Mouse (Mus musculus): Measurements from ENCODE around the gene Cnpy3. TPM values are rescaled to one million over a fixed set of nuclear protein-coding genes. Genes with fewer than 3 reads are reported as not detected.
"Not testable (repeated sequence)": the region's sequence is repeated elsewhere in the genome, so short reads cannot be mapped to it uniquely, and the experiment has no call there.

Gene Cnpy3
- polyA plus RNA-seq, 1 experiment from 2014 or later, result 68.4 TPM

DNA sequence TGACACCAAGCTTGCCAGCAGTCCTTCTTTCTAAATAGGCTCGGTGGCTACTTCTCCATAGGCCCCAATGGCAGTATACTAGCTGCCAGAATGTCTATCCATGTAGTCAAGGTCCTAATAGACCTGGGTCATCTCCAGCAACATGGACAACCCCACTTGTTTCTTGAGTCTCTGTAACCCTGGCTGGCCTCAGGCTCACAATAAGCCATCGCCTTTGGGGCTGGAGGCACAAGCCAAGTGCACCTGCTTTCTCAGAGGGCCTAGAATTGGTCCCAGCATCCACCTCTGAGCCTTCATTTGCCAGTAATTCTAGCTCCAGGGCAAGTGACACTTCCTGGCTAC, 22.1 kb upstream of the Cnpy3 start:
- no peak overlapping the region; the same call in 1 of the 2 replicates for H3K27ac ChIP-seq
- WGBS, result 50% methylated on average over 2 of the region's 2 CpGs
- peak overlapping the region; percentile 87 for H3K4me3 ChIP-seq
- H3K27me3 ChIP-seq (ENCODE audit: insufficient read depth, poor library complexity, severe bottlenecking), result no peaks in the 10 kb centered on the region
- no peak for DNase-seq (ENCODE audit: low spot score)
- no peaks in the 10 kb centered on the region for H3K9me3 ChIP-seq
- peaks cover 51% of the 10 kb centered on the region for H3K36me3 ChIP-seq
- H3K4me1 ChIP-seq, result peaks cover 16% of the 10 kb centered on the region

DNA sequence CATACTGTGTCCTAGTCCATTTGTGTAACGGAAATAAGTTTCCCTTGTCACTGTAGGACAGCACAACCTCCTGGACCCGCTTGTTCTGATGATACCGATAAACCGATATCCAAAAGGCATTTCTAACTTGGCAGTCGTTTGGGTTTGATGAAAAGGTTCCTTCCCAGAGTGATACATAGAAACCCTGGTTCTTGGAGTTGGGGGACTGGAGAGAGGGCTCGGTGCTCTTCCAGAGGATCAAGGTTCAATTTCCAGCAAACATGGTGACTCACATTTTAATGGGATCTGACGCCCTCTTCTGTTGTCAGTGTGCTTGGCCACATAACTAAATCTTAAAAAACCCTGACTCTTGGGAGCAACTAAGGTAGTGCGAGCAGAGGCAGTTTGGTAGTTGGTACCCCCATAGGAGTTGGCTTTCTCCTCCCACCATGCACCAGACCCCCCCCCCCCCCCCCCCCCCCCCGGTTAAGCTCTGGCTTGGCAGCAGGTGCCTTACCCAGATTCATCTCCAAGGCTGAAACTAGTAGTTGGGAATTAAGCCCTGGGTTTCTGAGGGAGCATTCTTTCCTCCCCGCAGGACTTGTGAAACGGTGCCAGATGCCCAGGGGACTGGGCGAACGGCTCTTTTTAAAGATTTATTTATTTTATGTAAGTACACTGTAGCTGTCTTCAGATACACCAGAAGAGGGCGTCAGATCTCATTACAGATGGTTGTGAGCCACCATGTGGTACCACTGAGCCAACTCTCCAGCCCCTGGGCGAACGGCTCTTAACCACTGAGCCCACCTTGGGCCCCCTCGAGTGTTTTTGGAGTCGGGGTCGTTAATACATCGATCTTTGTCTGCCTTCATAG, 21.5 kb upstream of the Cnpy3 start:
- H3K4me3 ChIP-seq, result peak overlapping the region; percentile 87
- DNase-seq (ENCODE audit: low spot score), result no peak
- peak overlapping the region; percentile 90 for H3K27ac ChIP-seq
- WGBS, result 9% methylated on average over 19 of the region's 20 CpGs
- H3K9me3 ChIP-seq, result no peaks in the 10 kb centered on the region
- peaks cover 16% of the 10 kb centered on the region for H3K4me1 ChIP-seq
- no peaks in the 10 kb centered on the region for H3K27me3 ChIP-seq (ENCODE audit: insufficient read depth, poor library complexity, severe bottlenecking)
- H3K36me3 ChIP-seq, result peaks cover 45% of the 10 kb centered on the region

DNA sequence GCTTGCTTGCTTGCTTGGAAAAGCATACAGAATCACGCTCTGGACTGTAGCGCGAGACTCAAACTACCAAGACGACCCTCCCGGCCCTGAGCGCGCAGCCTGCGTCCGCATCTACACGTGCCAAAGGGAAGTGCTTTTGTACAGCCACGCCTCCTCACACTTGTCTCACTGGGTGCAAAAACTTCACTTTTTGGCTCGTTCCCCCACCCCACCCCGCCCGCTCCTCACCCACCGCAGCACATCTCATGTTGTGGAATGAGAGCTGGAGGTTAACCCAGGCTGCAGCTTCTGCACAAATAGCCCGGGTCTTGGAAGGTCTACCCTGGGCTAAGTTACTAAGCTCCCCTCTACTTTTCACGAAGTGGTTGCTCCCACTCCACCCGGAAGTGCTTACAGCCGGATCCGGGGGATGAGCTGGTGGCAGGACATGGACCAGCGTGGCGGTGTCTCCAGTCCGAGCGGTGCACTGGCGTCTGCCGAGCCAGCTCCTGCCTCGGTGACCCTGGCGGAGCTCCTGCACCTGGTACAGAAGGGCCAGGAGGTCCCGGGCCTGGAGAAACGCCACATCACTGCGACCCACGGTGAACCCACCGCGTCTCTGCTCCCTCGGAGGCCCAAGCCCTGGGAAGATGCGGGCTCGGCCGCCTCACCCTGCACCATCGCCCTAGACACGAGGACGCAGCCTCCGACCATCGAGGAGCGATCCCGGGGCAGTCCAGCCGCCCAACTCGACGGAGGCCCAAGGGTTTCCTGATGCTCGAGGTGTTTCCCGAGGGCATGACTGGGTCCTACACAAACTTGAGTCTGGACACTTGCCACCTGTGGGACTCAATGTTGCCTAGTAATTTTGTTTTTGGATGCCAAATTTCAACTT, 20.6 kb upstream of the Cnpy3 start, which contains the start of gene 2310039H08Rik:
Gene 2310039H08Rik, plus strand, starts transcription at position 232 of the 874 bp plus-strand sequence.
- Histone ChIP-seq H3K9me3 (no peaks in the 10 kb centered on the region), H3K4me3 (peak within 1 kb of the TSS; percentile 87), H3K36me3 (peaks cover 36% of the 10 kb centered on the region), H3K27ac (peak within 1 kb of the TSS; percentile 90), H3K27me3 (ENCODE audit: insufficient read depth, poor library complexity, severe bottlenecking) (no peaks in the 10 kb centered on the region), H3K4me1 (peaks cover 21% of the 10 kb centered on the region)
- peak; percentile 95 for DNase-seq (ENCODE audit: low spot score)
- WGBS, result under 1% methylated on average over 50 of the region's 50 CpGs

DNA sequence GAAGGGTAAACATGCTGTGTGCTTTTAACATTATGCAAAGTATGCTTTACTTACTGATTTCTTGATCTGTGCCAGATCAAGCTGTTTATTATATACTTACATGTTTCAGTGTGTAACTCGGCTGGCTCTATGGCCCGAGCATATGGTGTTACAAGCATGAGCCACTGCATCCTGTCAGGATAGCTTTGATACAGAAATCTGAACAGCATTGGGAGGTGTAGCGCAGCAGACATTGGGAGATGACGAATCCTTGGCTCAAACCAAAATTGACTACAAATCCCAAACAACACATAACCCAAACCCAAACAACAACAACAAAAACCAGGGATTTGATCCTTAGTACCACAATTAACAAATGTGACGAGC, 20.0 kb upstream of the Cnpy3 start:
- H3K36me3 ChIP-seq, result peaks cover 30% of the 10 kb centered on the region
- H3K27me3 ChIP-seq (ENCODE audit: insufficient read depth, poor library complexity, severe bottlenecking), result no peaks in the 10 kb centered on the region
- no peak for DNase-seq (ENCODE audit: low spot score)
- no peaks in the 10 kb centered on the region for H3K9me3 ChIP-seq
- peaks cover 21% of the 10 kb centered on the region for H3K4me1 ChIP-seq
- WGBS, result 10% methylated on average over 5 of the region's 5 CpGs
- peak overlapping the region; percentile 87 for H3K4me3 ChIP-seq
- peak overlapping the region; percentile 90 for H3K27ac ChIP-seq

DNA sequence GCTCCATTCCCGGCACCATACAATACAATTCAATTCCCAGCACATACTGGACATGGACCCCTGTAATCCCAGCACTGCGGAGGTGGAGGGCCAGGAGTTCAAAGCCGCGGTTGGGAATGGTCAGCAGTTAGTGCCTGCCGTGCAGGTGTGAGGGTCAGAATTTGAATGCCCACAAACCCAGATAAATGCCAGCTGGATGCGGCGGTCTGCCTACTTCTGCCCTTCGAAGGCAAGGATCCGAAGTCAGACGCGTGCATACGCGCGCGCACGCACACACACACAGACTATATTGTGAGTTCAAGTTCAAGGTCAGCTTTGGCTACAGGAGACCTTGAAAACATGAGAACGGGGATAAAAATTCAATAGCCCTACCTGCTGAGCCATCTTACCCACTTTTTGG, 19.6 kb upstream of the Cnpy3 start:
- no peak for DNase-seq (ENCODE audit: low spot score)
- Histone ChIP-seq H3K27ac (peak overlapping the region; percentile 90; the same call in 1 of the 2 replicates), H3K9me3 (no peaks in the 10 kb centered on the region), H3K4me3 (peak overlapping the region; percentile 87), H3K4me1 (peaks cover 21% of the 10 kb centered on the region), H3K36me3 (peaks cover 26% of the 10 kb centered on the region), H3K27me3 (ENCODE audit: insufficient read depth, poor library complexity, severe bottlenecking) (no peaks in the 10 kb centered on the region)
- whole genome bisulfite sequencing, result 61% methylated on average over 17 of the region's 17 CpGs

DNA sequence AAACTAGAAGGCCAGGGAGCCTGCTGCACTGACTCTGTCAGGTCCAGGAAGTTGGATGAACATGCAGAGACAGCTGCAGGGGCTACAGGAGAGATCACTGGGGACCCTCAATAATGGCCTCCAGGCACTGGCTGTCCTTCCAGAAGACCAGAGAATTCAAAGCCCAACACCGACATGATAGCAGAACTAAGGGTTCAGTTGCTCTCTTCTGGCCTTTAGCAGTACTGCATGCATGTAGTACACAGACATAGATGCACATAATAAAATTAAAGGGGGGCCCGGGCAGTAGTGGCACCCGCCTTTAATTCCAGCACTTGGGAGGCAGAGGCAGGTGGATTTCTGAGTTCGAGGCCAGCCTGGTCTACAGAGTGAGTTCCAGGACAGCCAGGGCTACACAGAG, 19.0 kb upstream of the Cnpy3 start:
- Histone ChIP-seq H3K36me3 (peaks cover 20% of the 10 kb centered on the region), H3K4me3 (no peak overlapping the region), H3K27ac (no peak overlapping the region), H3K27me3 (ENCODE audit: insufficient read depth, poor library complexity, severe bottlenecking) (no peaks in the 10 kb centered on the region), H3K9me3 (no peaks in the 10 kb centered on the region), H3K4me1 (peaks cover 21% of the 10 kb centered on the region)
- DNase-seq (ENCODE audit: low spot score), result no peak
- 80% methylated on average over 4 of the region's 4 CpGs for WGBS

DNA sequence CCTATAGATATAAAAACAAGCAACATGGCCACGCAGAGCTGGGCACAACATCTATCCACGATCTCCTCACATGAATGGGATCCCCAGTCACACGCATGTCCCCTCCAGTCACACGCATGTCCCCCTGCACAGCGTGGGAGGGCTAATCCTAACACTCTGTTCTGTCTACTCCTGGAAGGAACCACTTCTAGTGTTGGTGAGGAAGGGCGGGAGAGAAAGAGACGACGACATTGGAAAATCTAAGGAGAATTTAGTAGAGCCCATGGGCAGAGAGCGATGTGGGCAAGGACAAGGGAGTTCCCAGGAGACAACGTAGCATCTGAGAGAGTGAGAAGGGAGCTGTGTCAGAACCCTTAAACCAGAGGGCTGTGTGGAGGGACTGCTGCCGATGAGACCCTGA, 18.5 kb upstream of the Cnpy3 start:
- no peaks in the 10 kb centered on the region for H3K9me3 ChIP-seq
- no peak for DNase-seq (ENCODE audit: low spot score)
- no peak overlapping the region for H3K4me3 ChIP-seq
- WGBS, result 88% methylated on average over 11 of the region's 11 CpGs
- H3K36me3 ChIP-seq, result peaks cover 15% of the 10 kb centered on the region
- H3K27ac ChIP-seq, result no peak overlapping the region
- no peaks in the 10 kb centered on the region for H3K27me3 ChIP-seq (ENCODE audit: insufficient read depth, poor library complexity, severe bottlenecking)
- peaks cover 21% of the 10 kb centered on the region for H3K4me1 ChIP-seq

DNA sequence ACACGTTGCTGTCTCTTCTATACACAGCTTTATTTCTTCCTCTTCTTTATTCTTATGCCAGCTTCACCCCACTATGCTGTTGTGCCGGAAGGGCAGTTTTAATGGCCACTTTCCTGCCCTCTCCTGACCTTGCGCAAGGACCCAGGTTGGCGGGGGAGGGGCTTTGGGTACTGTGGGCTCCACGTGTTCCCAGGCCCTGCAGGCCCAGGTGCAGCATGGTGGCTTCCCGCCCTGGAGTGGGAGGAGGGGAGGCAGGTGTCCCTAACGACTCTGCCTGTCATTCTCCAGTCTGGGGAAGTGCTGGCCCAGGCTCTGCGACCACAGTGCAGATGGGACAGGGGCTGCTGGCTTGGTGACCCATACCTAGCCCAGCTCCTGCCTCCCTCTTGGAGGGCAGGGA, 15.9 kb upstream of the Cnpy3 start:
- H3K4me1 ChIP-seq, result peaks cover 12% of the 10 kb centered on the region
- no peaks in the 10 kb centered on the region for H3K27me3 ChIP-seq (ENCODE audit: insufficient read depth, poor library complexity, severe bottlenecking)
- 52% methylated on average over 8 of the region's 8 CpGs for WGBS
- no peaks in the 10 kb centered on the region for H3K9me3 ChIP-seq
- no peak overlapping the region for H3K27ac ChIP-seq
- H3K4me3 ChIP-seq, result no peak overlapping the region
- DNase-seq (ENCODE audit: low spot score), result no peak
- H3K36me3 ChIP-seq, result no peaks in the 10 kb centered on the region

DNA sequence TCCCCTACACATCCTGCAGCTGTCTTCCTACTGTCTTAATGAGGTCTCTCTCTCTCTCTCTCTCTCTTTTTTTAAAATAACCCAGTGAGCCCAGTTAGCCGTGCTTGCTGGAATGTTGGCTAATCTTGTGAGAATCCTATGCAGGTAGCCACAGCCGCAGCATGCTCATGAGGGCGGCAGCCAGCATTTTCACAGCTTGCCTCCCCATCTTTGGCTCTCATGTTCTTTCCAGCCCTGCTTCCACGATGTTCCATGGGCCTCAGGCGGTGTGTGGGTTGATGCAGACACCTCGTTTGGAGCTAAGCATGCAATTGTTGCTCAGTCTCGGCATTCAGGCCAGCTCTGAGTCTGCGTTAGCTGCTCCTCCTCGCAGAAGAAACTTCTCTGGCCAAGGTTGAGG, 12.9 kb upstream of the Cnpy3 start:
- H3K9me3 ChIP-seq; H3K36me3 ChIP-seq; H3K4me3 ChIP-seq; H3K4me1 ChIP-seq; DNase-seq (ENCODE audit: low spot score); H3K27me3 ChIP-seq (ENCODE audit: insufficient read depth, poor library complexity, severe bottlenecking); H3K27ac ChIP-seq: not testable (repeated sequence)
- WGBS, result 61% methylated on average over 9 of the region's 9 CpGs

DNA sequence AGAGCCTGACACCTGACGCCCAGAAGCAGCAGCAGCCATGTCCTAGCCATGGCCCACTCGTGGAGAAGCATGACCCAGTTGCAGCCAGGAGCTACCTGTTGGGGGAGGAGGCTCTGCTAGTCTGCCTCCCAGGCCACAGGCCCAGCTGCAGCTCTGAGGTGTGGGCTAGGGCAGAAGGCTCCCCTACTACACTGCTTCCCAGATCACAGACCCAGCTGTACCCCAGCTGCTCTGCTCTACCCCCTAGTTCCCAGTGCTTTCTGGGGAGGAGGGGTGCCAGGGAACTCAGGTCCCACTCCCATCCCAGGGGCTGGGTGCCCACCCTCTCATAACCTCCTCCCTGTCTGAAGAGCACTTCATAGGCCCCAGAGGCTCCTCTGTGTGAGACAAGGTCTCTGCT, 11.5 kb upstream of the Cnpy3 start, which contains the start of gene Ptcra:
Gene Ptcra, minus strand, starts transcription at position 169 of the 400 bp plus-strand sequence.
- no peak within 1 kb of the TSS for H3K4me3 ChIP-seq
- no peaks in the 10 kb centered on the region for H3K27me3 ChIP-seq (ENCODE audit: insufficient read depth, poor library complexity, severe bottlenecking)
- H3K9me3 ChIP-seq, result no peaks in the 10 kb centered on the region
- 72% methylated on average over 2 of the region's 2 CpGs for WGBS
- no peak within 1 kb of the TSS for H3K27ac ChIP-seq
- no peak for DNase-seq (ENCODE audit: low spot score)
- peaks cover 5% of the 10 kb centered on the region; the same call in 1 of the 2 replicates for H3K4me1 ChIP-seq
- H3K36me3 ChIP-seq, result no peaks in the 10 kb centered on the region

DNA sequence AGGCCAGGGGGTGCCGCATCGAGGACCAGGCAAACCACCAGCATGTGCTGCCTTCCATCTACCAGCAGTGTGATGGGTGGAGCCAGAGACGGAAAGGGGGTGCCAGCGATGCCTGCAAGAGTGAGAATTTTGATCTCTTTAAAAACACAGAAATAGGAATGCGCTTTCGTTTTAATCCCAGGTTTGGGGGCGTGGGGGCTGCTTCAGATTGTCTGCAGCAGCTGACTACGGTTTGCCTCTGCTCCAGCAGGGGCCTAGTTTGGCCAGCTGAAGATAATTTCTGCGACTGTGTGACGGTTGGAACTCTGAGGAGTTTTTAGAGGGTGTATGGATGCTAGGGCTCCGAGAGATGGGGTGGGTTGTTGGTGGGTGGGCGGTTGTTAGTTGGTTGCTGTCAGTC, 6.7 kb upstream of the Cnpy3 start:
- H3K27me3 ChIP-seq (ENCODE audit: insufficient read depth, poor library complexity, severe bottlenecking), result no peaks in the 10 kb centered on the region
- H3K4me1 ChIP-seq, result peaks cover 3% of the 10 kb centered on the region
- no peaks in the 10 kb centered on the region for H3K36me3 ChIP-seq
- no peak overlapping the region for H3K27ac ChIP-seq
- H3K4me3 ChIP-seq, result no peak overlapping the region
- DNase-seq (ENCODE audit: low spot score), result no peak
- 72% methylated on average over 12 of the region's 12 CpGs for WGBS
- no peaks in the 10 kb centered on the region for H3K9me3 ChIP-seq

DNA sequence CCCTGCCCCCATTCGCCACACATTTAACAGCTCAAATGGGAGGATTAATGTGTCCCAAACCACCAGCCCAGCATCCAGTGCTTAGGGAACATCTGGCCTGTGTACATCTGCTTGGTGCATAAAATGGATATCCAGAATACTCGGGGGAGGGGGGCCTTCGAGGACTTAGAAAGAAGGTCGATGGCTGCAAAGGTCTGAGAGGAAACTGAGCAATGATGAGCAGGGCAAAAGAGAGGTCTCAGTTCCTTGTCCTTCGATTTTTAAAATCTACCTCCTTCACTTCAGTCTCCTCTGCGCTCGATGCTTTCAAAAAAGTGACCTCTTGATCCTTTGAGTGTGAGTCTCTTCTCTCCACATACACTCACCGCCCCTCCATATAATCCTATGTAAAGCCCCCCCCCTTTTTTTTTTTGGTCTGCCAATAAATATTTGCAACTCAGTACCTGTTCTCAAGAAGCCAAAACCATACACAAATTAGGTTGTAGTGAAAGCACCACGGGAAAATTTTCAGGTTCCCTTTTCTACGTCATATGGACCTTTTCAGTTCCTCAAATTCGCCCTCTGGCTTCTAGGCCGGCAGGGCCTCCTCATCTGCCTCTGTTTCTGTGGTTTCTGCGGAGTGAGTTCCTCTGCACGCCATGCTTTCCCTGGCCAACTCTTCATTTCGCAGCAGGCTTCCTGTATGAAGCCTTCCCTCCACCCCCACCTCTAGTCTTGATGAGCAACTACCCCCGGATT, 789 bp downstream of the Cnpy3 start:
- H3K4me3 ChIP-seq, result peak overlapping the region; percentile 82
- DNase-seq (ENCODE audit: low spot score), result peak; percentile 83
- H3K36me3 ChIP-seq, result peaks cover 17% of the 10 kb centered on the region
- no peaks in the 10 kb centered on the region for H3K27me3 ChIP-seq (ENCODE audit: insufficient read depth, poor library complexity, severe bottlenecking)
- H3K27ac ChIP-seq, result peak overlapping the region; percentile 92
- no peaks in the 10 kb centered on the region for H3K9me3 ChIP-seq
- H3K4me1 ChIP-seq, result peaks cover 16% of the 10 kb centered on the region
- WGBS, result 33% methylated on average over 16 of the region's 16 CpGs

All from heart, embryonic 10.5 days (tissue).